Mouse (Mus musculus): ENCODE results near the gene Olfr1326-ps1.

The Olfr1326-ps1 gene

GRCm38 (mm10) chrX:74574788-74575187 lies at the start of gene Olfr1326-ps1:
Olfr1326-ps1 (minus strand) TSS chrX:74574888.
- no peak for DNase-seq (ENCODE audit: low spot score)

- DNase-seq (ENCODE audit: low spot score), result no peak
Measured at GRCm38 (mm10) chrX:74592379-74592778, 17.7 kb upstream of the Olfr1326-ps1 start, which contains the start of gene Olfr1325. Olfr1325 (plus strand) TSS chrX:74592679.

Data from urinary bladder, postnatal 14 days (tissue).